Mouse (Mus musculus): ENCODE results near the gene Sorbs1. TPM values are rescaled to one million over a fixed set of nuclear protein-coding genes. Genes with fewer than 3 reads are reported as not detected.
A peak's percentile ranks its signal among the peaks of the same experiment; 100 is the strongest.

Gene Sorbs1
- total RNA-seq, 2 experiments from 2014 or later: 158 to 227 TPM

- no peak for TF ChIP-seq CTCF (IDR thresholded peaks at IDR 0.05)
- Histone ChIP-seq H3K27ac (no peak overlapping the region), H3K4me3 (no peak overlapping the region)
- intact Hi-C loops (cut with DNase I): no loop called here
- no peak for DNase-seq
Measured at GRCm38 (mm10) chr19:40536526-40536925, 22.9 kb upstream of the Sorbs1 start.

- DNase-seq: no peak
Measured at GRCm38 (mm10) chr19:40532525-40532924, 18.9 kb upstream of the Sorbs1 start.

GRCm38 (mm10) chr19:40530323-40530722 lies 16.7 kb upstream of the Sorbs1 start:
- Histone ChIP-seq H3K4me3 (no peak overlapping the region), H3K27ac (no peak overlapping the region)
- intact Hi-C loops (cut with DNase I): no loop called here
- TF ChIP-seq CTCF (IDR thresholded peaks at IDR 0.05): no peak
- no peak for DNase-seq

More at GRCm38 (mm10) chr19:40532525-40532924, 18.9 kb upstream of the Sorbs1 start:
- H3K4me3 ChIP-seq: no peak overlapping the region
- H3K27ac ChIP-seq: no peak overlapping the region
- intact Hi-C loops (cut with DNase I): no loop called here
- TF ChIP-seq CTCF (IDR thresholded peaks at IDR 0.05): no peak

GRCm38 (mm10) chr19:40528254-40528653 lies 14.7 kb upstream of the Sorbs1 start:
- TF ChIP-seq CTCF (IDR thresholded peaks at IDR 0.05): no peak
- Histone ChIP-seq H3K4me3 (no peak overlapping the region), H3K27ac (no peak overlapping the region)
- DNase-seq: no peak
- intact Hi-C loops (cut with DNase I): no loop called here

GRCm38 (mm10) chr19:40526367-40527014 lies 12.9 kb upstream of the Sorbs1 start:
- no peak for TF ChIP-seq CTCF (IDR thresholded peaks at IDR 0.05)
- Histone ChIP-seq H3K4me3 (no peak overlapping the region), H3K27ac (no peak overlapping the region)
- intact Hi-C loops (cut with DNase I): no loop called here
- DNase-seq: no peak

GRCm38 (mm10) chr19:40523431-40524005 lies 9.9 kb upstream of the Sorbs1 start:
- no peak overlapping the region for H3K27ac ChIP-seq
- no peak for TF ChIP-seq CTCF (IDR thresholded peaks at IDR 0.05)
- no peak overlapping the region for H3K4me3 ChIP-seq
- DNase-seq: no peak
- intact Hi-C loops (cut with DNase I): no loop called here

GRCm38 (mm10) chr19:40520403-40520802 lies 6.8 kb upstream of the Sorbs1 start:
- Histone ChIP-seq H3K27ac (no peak overlapping the region), H3K4me3 (no peak overlapping the region)
- no peak for TF ChIP-seq CTCF (IDR thresholded peaks at IDR 0.05)
- DNase-seq: no peak
- intact Hi-C loops (cut with DNase I): no loop called here

GRCm38 (mm10) chr19:40518706-40519105 lies 5.1 kb upstream of the Sorbs1 start:
- no peak overlapping the region for H3K27ac ChIP-seq

GRCm38 (mm10) chr19:40515596-40515995 lies 2.0 kb upstream of the Sorbs1 start:
- H3K27ac ChIP-seq: no peak overlapping the region
- no peak overlapping the region for H3K4me3 ChIP-seq
- TF ChIP-seq CTCF (IDR thresholded peaks at IDR 0.05): no peak
- no peak for DNase-seq
- intact Hi-C loops (cut with DNase I): loop anchor here (10.0 kb wide), 1 partner anchor 121 kb away; no protein-coding TSS in a partner anchor

More at GRCm38 (mm10) chr19:40518706-40519105, 5.1 kb upstream of the Sorbs1 start:
- intact Hi-C loops (cut with DNase I): loop anchor here (10.0 kb wide), 1 partner anchor 124 kb away; no protein-coding TSS in a partner anchor
- no peak overlapping the region for H3K4me3 ChIP-seq
- no peak for TF ChIP-seq CTCF (IDR thresholded peaks at IDR 0.05)
- DNase-seq: no peak

GRCm38 (mm10) chr19:40514376-40514775 lies 797 bp upstream of the Sorbs1 start:
- Histone ChIP-seq H3K4me3 (no peak overlapping the region; the same call in 1 of the 2 replicates), H3K27ac (peak overlapping the region; percentile 95)
- intact Hi-C loops (cut with DNase I): loop anchor here (5.0 to 10.0 kb wide), 3 partner anchors 37 to 120 kb away; no protein-coding TSS in a partner anchor
- TF ChIP-seq CTCF (IDR thresholded peaks at IDR 0.05): no peak
- DNase-seq: no peak

GRCm38 (mm10) chr19:40512500-40513421 lies 818 bp downstream of the Sorbs1 start:
- peak overlapping the region; percentile 95 for H3K27ac ChIP-seq
- H3K4me3 ChIP-seq: peak overlapping the region; percentile 80
- peak; percentile 48 for DNase-seq
- no peak for TF ChIP-seq CTCF (IDR thresholded peaks at IDR 0.05)
- intact Hi-C loops (cut with DNase I): loop anchor here (5.0 to 10.0 kb wide), 3 partner anchors 35 to 118 kb away; no protein-coding TSS in a partner anchor

GRCm38 (mm10) chr19:40511679-40512309 lies 1.8 kb downstream of the Sorbs1 start:
- intact Hi-C loops (cut with DNase I): loop anchor here (5.0 to 10.0 kb wide), 3 partner anchors 34 to 117 kb away; no protein-coding TSS in a partner anchor
- TF ChIP-seq CTCF (IDR thresholded peaks at IDR 0.05): no peak
- peak overlapping the region; percentile 95 for H3K27ac ChIP-seq
- DNase-seq: no peak
- H3K4me3 ChIP-seq: peak overlapping the region; percentile 80

All from gastrocnemius, adult 2 months (tissue).